Mouse (Mus musculus): ENCODE results near the gene Akirin1. TPM values are rescaled to one million over a fixed set of nuclear protein-coding genes. Genes with fewer than 3 reads are reported as not detected.

Akirin1 gene
- total and polyA plus RNA-seq, 3 experiments = 27.9 to 52.1 (median 35.6) TPM

DNA sequence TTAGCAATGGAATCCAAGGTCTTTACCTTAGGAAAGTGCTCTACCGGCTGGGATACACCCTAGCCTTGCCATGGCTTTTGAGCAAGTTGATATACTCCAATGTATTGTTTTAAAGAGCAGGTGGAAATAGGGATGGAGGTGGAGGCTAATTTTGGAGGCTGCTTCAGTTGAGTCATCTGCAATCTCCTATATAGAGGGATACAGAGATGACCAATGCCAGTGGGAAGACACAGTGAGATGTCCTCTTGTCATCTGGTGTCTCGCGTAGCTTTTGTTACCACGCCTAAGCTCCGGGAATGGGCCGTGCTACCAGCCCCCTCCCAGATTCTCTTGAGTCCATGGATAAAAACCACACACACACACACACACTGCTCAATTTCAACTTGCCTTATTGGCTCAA is 43.0 kb upstream of the Akirin1 start:
- no peaks in the 10 kb centered on the region for H3K79me2 ChIP-seq (replicated peaks; ENCODE audit: control insufficient read depth, extremely low read depth, insufficient read depth, poor library complexity, severe bottlenecking)
- no peak for DNase-seq (ENCODE audit: extremely low read depth)
- H3K27me3 ChIP-seq (replicated peaks) = no peaks in the 10 kb centered on the region
- no peak overlapping the region for H3K4me2 ChIP-seq (ENCODE audit: insufficient read depth, low read depth, poor library complexity, severe bottlenecking)
- dilution Hi-C loops (cut with MboI; ENCODE audit: extremely low pct_ligation_motif_present, extremely low pct_unique_long_range_greater_than_20kb, low sequenced_read_pairs) (no loop called here), in situ Hi-C loops (cut with MboI; ENCODE audit: low pct_ligation_motif_present, low pct_unique_long_range_greater_than_20kb, low sequenced_read_pairs) (no loop called here)
- TF ChIP-seq MAZ (IDR thresholded peaks at IDR 0.05; ENCODE audit: low read depth, low read length) (no peak), JUND (conservative IDR thresholded peaks at IDR 0.05; ENCODE audit: low read depth, low read length) (no peak), ELF1 (IDR thresholded peaks at IDR 0.05; ENCODE audit: low read depth, low read length) (no peak), CHD2 (IDR thresholded peaks at IDR 0.05; ENCODE audit: low read length) (no peak), MAFK (IDR thresholded peaks at IDR 0.05; ENCODE audit: insufficient replicate concordance, low read length) (no peak), KAT2A (IDR thresholded peaks at IDR 0.05; ENCODE audit: insufficient replicate concordance, low read length) (no peak), BHLHE40 (IDR thresholded peaks at IDR 0.05; ENCODE audit: low read depth, low read length) (no peak), ZC3H11A (IDR thresholded peaks at IDR 0.05; ENCODE audit: low read depth, low read length) (no peak)
- H3K9me3 ChIP-seq (replicated peaks; ENCODE audit: low read length) = peaks cover under 1% of the 10 kb centered on the region
- H3K27ac ChIP-seq (ENCODE audit: insufficient read depth, low read depth) = no peak overlapping the region
- no peak overlapping the region for H3K9ac ChIP-seq (ENCODE audit: insufficient read depth, low read depth)
- no peaks in the 10 kb centered on the region for H3K36me3 ChIP-seq (replicated peaks in 1 of 2; ENCODE audit: control insufficient read depth in 1 of 2, insufficient read depth in 1 of 2, low read length in 1 of 2)
- H3K4me1 ChIP-seq (ENCODE audit: control insufficient read depth in 1 of 2, insufficient read depth in 2 of 2) = peaks cover 15 to 43% of the 10 kb centered on the region in 2 experiments
- H3K4me3 ChIP-seq (replicated peaks in 1 of 3; ENCODE audit: low read depth in 2 of 3, low read length in 2 of 3, poor library complexity in 1 of 3) = no peak overlapping the region

DNA sequence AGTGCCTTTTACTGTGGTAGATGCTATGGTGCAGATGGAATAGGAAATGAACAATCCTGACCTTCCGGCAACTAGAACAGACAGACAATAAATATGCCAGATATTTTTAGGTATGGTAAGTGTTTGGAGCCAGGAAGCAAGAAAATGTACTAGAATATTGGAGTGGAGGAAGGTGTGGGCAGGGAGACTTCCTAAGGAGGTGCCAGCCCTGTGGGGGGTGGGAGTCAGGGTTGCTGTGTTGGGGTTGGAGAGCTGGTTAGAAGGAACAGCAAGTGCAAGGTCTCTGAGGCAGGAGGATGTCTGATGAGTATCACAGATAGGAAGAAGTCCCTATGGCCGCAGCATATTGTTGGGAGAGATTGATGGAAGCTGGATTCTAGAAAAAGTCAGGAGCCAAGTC is 42.5 kb upstream of the Akirin1 start:
- no peaks in the 10 kb centered on the region for H3K36me3 ChIP-seq (replicated peaks in 1 of 2; ENCODE audit: control insufficient read depth in 1 of 2, insufficient read depth in 1 of 2, low read length in 1 of 2)
- no peak overlapping the region for H3K4me3 ChIP-seq (replicated peaks in 1 of 3; ENCODE audit: low read depth in 2 of 3, low read length in 2 of 3, poor library complexity in 1 of 3)
- H3K9me3 ChIP-seq (replicated peaks; ENCODE audit: low read length) = no peaks in the 10 kb centered on the region
- no peak overlapping the region for H3K4me2 ChIP-seq (ENCODE audit: insufficient read depth, low read depth, poor library complexity, severe bottlenecking)
- no peaks in the 10 kb centered on the region for H3K79me2 ChIP-seq (replicated peaks; ENCODE audit: control insufficient read depth, extremely low read depth, insufficient read depth, poor library complexity, severe bottlenecking)
- no peak for TF ChIP-seq PAX5 (IDR thresholded peaks at IDR 0.05; ENCODE audit: low read length)
- TF ChIP-seq CHD1 (IDR thresholded peaks at IDR 0.05; ENCODE audit: low read depth, low read length) = no peak
- no peak for TF ChIP-seq ZNF384 (IDR thresholded peaks at IDR 0.05; ENCODE audit: low read depth, low read length)
- no peak for TF ChIP-seq CTCF (conservative IDR thresholded peaks at IDR 0.05 in 1 of 2, IDR thresholded peaks at IDR 0.05 in 1 of 2; ENCODE audit: low read depth in 2 of 2, low read length in 2 of 2)
- no peak for TF ChIP-seq TBP (conservative IDR thresholded peaks at IDR 0.05; ENCODE audit: low read depth, low read length)
- no peak for TF ChIP-seq MEF2A (IDR thresholded peaks at IDR 0.05; ENCODE audit: borderline replicate concordance, low read depth, low read length)
- TF ChIP-seq NRF1 (IDR thresholded peaks at IDR 0.05; ENCODE audit: low read depth, low read length) = no peak
- no peak for TF ChIP-seq JUND (conservative IDR thresholded peaks at IDR 0.05; ENCODE audit: low read depth, low read length)
- TF ChIP-seq IRF4 (IDR thresholded peaks at IDR 0.05; ENCODE audit: low read depth, low read length) = no peak
- in situ Hi-C loops (cut with MboI; ENCODE audit: low pct_ligation_motif_present, low pct_unique_long_range_greater_than_20kb, low sequenced_read_pairs) = no loop called here
- DNase-seq (ENCODE audit: extremely low read depth) = no peak
- H3K4me1 ChIP-seq (ENCODE audit: control insufficient read depth in 1 of 2, insufficient read depth in 2 of 2) = peaks cover 11 to 38% of the 10 kb centered on the region in 2 experiments
- no peak overlapping the region for H3K27ac ChIP-seq (ENCODE audit: insufficient read depth, low read depth)
- no peaks in the 10 kb centered on the region for H3K27me3 ChIP-seq (replicated peaks)
- no peak overlapping the region for H3K9ac ChIP-seq (ENCODE audit: insufficient read depth, low read depth)
- dilution Hi-C loops (cut with MboI; ENCODE audit: extremely low pct_ligation_motif_present, extremely low pct_unique_long_range_greater_than_20kb, low sequenced_read_pairs) = no loop called here

Data from CH12.LX (cell line).